Mouse (Mus musculus) left cerebral cortex, postnatal 25 days (tissue): ENCODE measurements at regions not wholly inside any gene's neighbourhood (a gene's known extent, or its start where the extent isn't known, plus 50 kb on each side); places are given as distances from the start of the nearest gene placed in this dataset.

Experiments used
- DNase-seq, 2 experiments: peaks; one replicate each; pipeline ENCODE4 v3.0.0; 2022; ENCODE audit warnings: low spot score in 2 of 2, mixed read lengths in 1 of 2
- intact Hi-C: fragments of 180-260 bp; cut with DNase I; formaldehyde crosslinking; loops from one replicate; pipeline ENCODE4 v1.15.1; 2025

- DNase-seq: peak; percentile 8 to 49
- intact Hi-C loops: loop anchor here (5.0 kb wide), 1 partner anchor 189 kb away; no protein-coding TSS in a partner anchor
These were observed 268.2 kb upstream of the Tmem132c start for GRCm38 (mm10) chr5:126973425-126973824.

GRCm38 (mm10) chr5:126974565-126974964 is 267.0 kb upstream of the Tmem132c start:
- intact Hi-C loops: loop anchor here (5.0 kb wide), 1 partner anchor 188 kb away; no protein-coding TSS in a partner anchor

GRCm38 (mm10) chr5:126995577-126995976 is 246.0 kb upstream of the Tmem132c start:
- DNase-seq: no peak

More at GRCm38 (mm10) chr5:126974565-126974964, 267.0 kb upstream of the Tmem132c start:
- peak in 1 of 2 experiments; percentile 63 for DNase-seq

GRCm38 (mm10) chr5:127014166-127014565 is 227.4 kb upstream of the Tmem132c start:
- DNase-seq: peak; percentile 16 to 21
- intact Hi-C loops: no loop called here

More at GRCm38 (mm10) chr5:126995577-126995976, 246.0 kb upstream of the Tmem132c start:
- intact Hi-C loops: loop anchor here (10.0 kb wide), 2 partner anchors 371 to 1471 kb away; no protein-coding TSS in a partner anchor

GRCm38 (mm10) chr5:127016467-127017060 is 225.0 kb upstream of the Tmem132c start:
- DNase-seq: no peak
- intact Hi-C loops: no loop called here

GRCm38 (mm10) chr5:127017971-127018370 is 223.6 kb upstream of the Tmem132c start:
- DNase-seq: no peak
- intact Hi-C loops: no loop called here

GRCm38 (mm10) chr5:127036472-127036871 is 205.1 kb upstream of the Tmem132c start:
- intact Hi-C loops: no loop called here
- DNase-seq: no peak

GRCm38 (mm10) chr5:127057770-127058169 is 183.8 kb upstream of the Tmem132c start:
- no peak for DNase-seq
- intact Hi-C loops: no loop called here

GRCm38 (mm10) chr5:127074327-127074726 is 167.3 kb upstream of the Tmem132c start:
- no peak for DNase-seq
- intact Hi-C loops: no loop called here
